Mouse (Mus musculus): ENCODE measurements around the gene Acsbg2. TPM values are rescaled to one million over a fixed set of nuclear protein-coding genes. Genes with fewer than 3 reads are reported as not detected.
"Not testable (repeated sequence)": the region's sequence is repeated elsewhere in the genome, so short reads cannot be mapped to it uniquely, and the experiment has no call there.

Acsbg2 gene
- not detected for total RNA-seq (2021)
- long read RNA-seq, experiment 1 = 0 reads
- long read RNA-seq, experiment 2 = 0 reads

DNA sequence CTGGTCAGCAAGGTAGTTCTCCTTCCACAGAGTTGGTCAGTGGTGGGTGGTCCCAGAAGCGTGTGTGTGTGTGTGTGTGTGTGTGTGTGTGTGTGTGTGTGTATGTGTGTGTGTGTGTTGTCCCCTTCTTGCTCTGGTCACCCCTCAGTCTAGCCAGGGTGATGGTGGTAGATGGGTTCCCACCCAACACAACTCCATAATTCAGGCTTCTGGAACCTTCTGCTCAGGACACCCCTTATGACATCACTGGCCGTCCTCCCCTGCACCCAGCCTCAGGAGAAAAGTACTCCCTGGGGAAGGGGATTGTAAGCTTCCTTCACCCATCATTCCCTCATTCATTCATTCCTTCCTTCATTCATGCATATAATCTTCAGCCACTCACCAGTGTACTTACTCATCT, at the start of gene Acsbg2:
Acsbg2 (minus strand) TSS at position 211 of the 400 bp plus-strand sequence.
- no peak for DNase-seq (ENCODE audit: low spot score in 2 of 2)
- Histone ChIP-seq H3K27ac (no peak within 1 kb of the TSS), H3K4me3 (no peak within 1 kb of the TSS)
- TF ChIP-seq CTCF (conservative IDR thresholded peaks at IDR 0.05) = no peak

DNA sequence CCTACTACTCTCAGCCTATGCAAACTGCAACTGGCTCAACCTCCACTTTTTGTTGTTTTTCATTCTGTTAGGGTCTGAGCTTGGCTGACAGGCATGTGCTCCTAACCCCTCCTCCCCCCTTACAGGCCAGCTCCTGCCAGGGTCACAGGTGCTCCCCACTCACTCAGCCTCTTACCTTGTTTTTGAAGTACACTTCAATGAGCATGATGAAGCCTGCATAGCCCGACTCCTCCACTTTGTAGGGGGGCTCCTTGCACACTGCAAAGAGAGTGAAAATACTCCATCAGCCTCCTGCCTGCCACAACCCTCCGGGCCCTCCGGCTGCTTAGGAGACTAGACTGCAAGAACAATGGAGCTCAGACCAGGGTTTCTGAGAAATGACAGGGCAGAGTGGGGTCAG, 45.5 kb upstream of the Acsbg2 start:
- TF ChIP-seq CTCF (conservative IDR thresholded peaks at IDR 0.05) = no peak
- DNase-seq (ENCODE audit: low spot score in 2 of 2) = no peak
- H3K27ac ChIP-seq = no peak overlapping the region
- no peak overlapping the region for H3K4me3 ChIP-seq

DNA sequence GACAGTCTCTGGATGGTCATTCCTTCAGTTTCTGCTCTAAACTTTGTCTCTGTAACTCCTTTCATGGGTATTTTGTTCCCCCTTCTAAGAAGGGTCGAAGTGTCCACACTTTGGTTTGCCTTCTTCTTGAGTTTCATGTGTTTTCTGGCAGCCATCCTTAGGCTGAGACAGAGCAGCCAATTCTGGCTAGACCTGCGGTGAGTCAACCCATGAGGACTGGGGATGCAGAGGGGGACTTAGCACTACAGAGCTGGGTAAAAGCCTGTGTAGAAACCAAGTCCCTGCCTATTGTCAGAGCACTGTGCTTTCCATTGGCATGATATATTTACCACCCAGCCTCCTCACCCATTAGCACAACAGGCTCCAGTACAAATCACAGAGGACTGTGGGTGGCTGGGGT, 42.9 kb upstream of the Acsbg2 start:
- no peak overlapping the region for H3K4me3 ChIP-seq
- H3K27ac ChIP-seq = peak overlapping the region; percentile 28; the same call in 1 of the 2 replicates
- no peak for DNase-seq (ENCODE audit: low spot score in 2 of 2)
- TF ChIP-seq CTCF (conservative IDR thresholded peaks at IDR 0.05) = no peak

DNA sequence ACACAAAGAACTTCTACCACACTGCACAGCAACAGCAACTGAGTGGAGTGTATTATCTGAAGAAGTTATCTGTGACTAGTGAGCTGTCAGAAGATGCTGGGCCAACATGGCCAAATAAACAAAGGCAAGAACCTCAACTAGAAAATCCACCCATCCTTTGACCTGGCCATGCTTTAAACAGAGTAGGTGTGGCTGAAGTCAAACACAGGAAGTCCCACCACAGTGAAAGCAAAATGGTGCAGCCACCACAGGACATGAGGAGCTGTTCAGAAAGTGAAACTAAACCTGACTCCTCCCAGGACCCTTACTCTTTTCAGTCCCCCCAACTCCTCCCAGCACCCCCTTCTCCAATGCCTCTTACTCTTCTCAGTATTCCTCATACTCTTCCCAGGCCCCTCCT, 39.2 kb upstream of the Acsbg2 start:
- Histone ChIP-seq H3K27ac (no peak overlapping the region), H3K4me3 (no peak overlapping the region)
- DNase-seq (ENCODE audit: low spot score in 2 of 2) = no peak
- TF ChIP-seq CTCF (conservative IDR thresholded peaks at IDR 0.05) = no peak

DNA sequence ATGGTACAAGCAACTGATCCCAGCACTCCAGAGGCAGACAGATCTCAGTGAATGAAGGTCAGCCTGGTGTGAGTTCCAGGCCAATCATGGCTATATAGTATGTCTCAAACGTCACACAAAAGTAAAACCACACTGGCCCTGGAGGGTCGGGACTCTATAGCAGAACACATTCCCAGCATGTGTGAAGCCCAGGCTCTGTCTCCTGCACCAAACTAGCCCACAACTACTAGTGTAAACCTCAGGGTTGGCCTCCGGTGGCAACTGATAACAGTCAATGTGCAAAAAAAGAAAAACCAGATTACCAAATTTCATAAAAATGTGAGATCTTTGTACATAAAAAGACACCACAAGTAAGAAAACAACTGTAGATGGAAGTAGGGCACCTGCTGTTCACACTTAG, 38.8 kb upstream of the Acsbg2 start:
- no peak for DNase-seq (ENCODE audit: low spot score in 2 of 2)
- H3K4me3 ChIP-seq = no peak overlapping the region
- TF ChIP-seq CTCF (conservative IDR thresholded peaks at IDR 0.05) = no peak
- no peak overlapping the region for H3K27ac ChIP-seq

DNA sequence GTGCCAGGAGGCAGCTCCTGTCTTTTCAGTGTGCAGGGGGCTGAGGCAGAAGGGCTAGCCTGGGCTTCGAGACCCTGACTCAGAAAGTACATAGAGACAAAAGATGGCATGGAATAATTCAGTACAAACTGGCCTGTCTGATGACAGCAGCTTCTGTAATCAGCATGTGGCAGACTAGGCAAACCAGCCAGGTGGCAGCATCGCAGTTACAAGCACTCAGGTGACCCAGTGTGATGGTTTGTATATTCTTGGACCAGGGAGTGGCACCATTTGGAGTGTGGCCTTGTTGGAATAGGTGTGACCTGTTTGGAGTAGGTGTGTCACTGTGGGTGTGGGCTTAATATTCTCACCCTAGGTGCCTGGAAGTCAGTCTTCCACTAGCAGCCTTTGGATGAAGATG, 35.5 kb upstream of the Acsbg2 start:
- not testable (repeated sequence) for H3K4me3 ChIP-seq; DNase-seq (ENCODE audit: low spot score in 2 of 2)
- H3K27ac ChIP-seq = peak overlapping the region; percentile 40; the same call in 1 of the 2 replicates

DNA sequence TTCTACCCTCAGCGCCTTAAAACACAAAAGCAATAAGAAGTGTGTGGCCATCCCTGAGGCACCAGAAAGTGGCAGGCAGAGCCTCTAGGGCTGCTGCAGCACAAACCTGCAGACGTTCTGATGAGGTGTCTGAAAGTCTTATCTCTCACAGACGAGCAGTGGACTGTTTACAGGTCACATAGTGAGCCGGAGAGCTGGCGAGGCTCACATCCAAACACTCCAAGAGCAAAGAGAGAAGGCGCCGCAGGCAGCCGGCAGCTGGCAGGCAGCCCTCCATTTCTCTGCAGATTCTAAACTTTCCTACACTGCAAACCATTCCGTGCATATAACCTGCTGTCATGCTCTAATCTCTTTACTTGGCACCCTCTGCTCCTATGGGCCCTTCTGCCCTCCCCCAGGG, 33.6 kb upstream of the Acsbg2 start:
- Histone ChIP-seq H3K4me3 (no peak overlapping the region), H3K27ac (no peak overlapping the region)
- DNase-seq (ENCODE audit: low spot score in 2 of 2) = no peak
- no peak for TF ChIP-seq CTCF (conservative IDR thresholded peaks at IDR 0.05)

DNA sequence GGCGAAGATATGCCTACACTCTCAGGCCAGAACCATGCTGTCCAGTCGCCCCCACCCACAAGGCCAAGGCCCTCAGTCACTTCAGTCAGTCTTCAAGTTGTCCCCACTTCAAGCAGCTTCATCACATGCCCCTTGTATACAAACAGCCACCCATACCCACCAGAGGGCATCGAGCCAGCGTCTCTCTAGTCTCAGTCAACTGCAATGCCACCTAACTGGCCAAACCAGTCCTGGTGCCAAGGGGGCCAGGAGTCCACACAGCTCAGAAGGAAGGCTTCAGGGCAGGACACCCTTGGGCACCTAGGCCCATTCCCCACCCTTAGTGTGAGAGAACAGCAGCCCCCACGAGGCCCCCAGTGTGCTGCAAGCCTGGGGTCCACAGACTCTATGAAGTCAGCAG, 32.8 kb upstream of the Acsbg2 start:
- TF ChIP-seq CTCF (conservative IDR thresholded peaks at IDR 0.05) = no peak
- no peak for DNase-seq (ENCODE audit: low spot score in 2 of 2)
- no peak overlapping the region for H3K4me3 ChIP-seq
- no peak overlapping the region for H3K27ac ChIP-seq

DNA sequence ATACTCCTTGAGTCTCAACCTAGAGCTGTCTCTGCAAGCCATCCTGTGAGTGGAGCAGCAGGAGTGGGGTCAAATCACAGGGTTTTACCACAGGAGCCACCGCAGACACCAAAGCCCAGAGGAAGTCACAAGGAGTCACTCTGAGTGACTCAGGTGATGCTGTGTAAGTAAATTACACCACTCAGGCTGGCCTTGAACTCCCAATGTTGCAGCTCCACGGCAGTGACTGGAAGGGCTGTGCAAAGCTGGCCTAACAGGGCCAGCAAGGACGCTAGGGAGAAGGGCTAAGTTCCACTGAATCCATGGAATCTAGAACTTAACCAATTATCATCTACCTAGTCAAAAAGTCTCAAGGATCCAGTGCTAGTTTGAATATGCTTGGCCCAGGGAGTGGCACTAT, 31.9 kb upstream of the Acsbg2 start:
- DNase-seq (ENCODE audit: low spot score in 2 of 2) = no peak
- Histone ChIP-seq H3K4me3 (no peak overlapping the region), H3K27ac (no peak overlapping the region)
- TF ChIP-seq CTCF (conservative IDR thresholded peaks at IDR 0.05) = no peak

DNA sequence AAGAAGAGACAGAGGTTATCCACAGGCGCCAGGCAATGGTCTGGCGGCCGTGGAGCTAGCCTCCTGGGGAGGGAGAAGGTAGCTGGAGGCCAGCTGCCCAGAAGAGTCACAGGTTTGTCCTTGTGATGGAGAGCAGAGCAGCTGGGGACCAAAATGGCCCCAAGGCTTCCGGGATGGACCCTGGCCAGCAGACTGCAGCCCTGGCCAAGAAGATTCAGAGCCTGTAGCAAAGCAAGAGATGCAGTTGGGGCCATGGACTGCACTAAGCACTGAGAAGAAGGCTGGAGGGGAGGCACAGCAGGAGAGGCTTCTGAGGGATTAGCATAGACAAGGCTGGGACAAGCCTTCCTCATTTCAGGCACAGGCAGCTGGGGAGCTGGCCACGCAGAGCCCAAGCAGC, 28.5 kb upstream of the Acsbg2 start:
- TF ChIP-seq CTCF (conservative IDR thresholded peaks at IDR 0.05) = no peak
- no peak overlapping the region for H3K4me3 ChIP-seq
- no peak overlapping the region for H3K27ac ChIP-seq
- no peak for DNase-seq (ENCODE audit: low spot score in 2 of 2)

DNA sequence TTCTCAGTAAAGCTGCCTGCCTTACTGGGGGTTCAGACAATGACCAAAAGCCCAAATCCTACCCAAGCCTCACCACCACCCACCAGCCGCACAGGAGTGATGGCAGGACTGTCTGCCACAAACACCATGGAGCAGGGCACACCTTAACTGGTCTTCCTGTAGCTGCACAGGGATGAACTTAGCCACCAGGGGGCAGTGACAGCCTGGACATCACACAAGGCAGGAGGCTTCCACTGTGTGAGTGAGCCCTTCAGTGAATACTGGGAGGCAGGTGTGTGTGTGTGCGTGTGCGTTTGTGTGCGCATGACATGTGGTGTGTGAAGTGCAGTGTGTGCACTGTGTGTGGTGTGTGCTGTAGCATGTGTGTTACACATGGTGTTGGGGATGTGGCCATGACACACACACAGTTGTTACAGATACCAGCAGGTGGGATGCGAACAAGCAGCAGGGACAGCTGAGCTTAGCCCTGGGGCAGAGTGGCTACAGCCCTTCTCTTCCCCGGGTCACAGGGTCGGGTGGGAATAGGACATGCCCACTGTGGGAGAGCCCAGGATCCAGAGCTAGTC, 23.5 kb upstream of the Acsbg2 start:
- Histone ChIP-seq H3K4me3 (no peak overlapping the region), H3K27ac (peak overlapping the region; percentile 87)
- peak; percentile 85 to 88 for DNase-seq (ENCODE audit: low spot score in 2 of 2)
- TF ChIP-seq CTCF (conservative IDR thresholded peaks at IDR 0.05) = peak; percentile 91

DNA sequence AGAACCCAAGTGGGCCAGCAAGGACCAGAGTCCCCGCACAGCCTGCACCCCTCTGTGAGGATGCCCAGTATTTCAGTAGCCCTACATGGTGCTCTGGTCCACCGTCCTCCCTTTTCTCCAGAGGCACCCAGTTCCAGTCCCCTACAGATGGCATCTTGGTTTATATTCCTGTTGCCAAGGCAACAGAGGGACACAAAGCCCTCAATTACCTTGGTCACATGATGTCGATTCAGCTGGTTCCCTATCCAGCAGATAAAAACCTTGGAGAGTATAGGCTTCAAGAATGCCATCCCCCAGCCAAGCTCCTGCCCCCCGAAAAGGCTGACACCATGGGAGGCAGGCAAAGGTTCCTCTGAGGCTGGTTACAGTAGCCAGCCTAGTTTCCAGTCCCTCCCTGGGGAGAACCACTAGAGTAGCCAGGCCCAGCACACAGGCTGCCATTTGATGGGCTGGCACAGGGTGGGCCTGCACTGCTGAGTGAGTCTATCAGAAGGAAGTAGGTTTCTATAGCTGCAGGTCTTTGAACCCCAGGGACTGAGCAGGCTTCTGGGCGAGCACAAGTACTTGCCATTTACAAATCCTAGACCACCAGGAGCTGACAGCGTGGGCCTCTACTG, 22.4 kb upstream of the Acsbg2 start:
- DNase-seq (ENCODE audit: low spot score in 2 of 2) = peak; percentile 34 to 63
- H3K27ac ChIP-seq = peak overlapping the region; percentile 87

DNA sequence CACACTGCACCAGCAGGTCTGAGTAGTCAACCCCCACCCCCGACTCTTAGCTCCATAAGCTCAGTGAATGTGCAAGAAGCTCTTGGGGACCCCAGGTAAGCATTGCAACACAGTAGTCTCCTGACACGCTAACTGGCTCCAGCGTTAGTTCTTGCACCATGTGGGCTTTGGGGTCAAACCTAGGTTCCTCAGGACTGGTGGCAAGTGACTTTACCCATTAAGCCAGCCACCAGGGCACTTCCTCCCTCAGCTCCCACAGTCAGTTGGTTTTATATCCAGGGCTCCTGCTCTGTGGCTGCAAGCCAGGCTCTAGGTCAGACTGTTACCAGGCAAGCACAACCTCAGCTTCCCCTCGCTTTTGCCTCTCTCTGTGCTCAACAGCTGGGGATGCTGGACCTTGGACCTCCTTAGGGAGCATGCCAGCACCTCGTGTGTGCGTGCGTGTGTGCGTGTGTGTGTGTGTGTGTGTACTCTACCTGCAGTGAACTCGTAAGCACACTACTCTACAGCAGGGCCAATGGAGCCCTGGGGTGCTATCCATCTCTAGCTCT, 21.2 kb upstream of the Acsbg2 start:
- no peak for TF ChIP-seq CTCF (conservative IDR thresholded peaks at IDR 0.05)
- DNase-seq (ENCODE audit: low spot score in 2 of 2) = no peak
- H3K4me3 ChIP-seq = no peak overlapping the region
- H3K27ac ChIP-seq = peak overlapping the region; percentile 87

More for the DNA sequence above, 22.4 kb upstream of the Acsbg2 start:
- peak overlapping the region; percentile 8; the same call in 1 of the 2 replicates for H3K4me3 ChIP-seq
- no peak for TF ChIP-seq CTCF (conservative IDR thresholded peaks at IDR 0.05)

DNA sequence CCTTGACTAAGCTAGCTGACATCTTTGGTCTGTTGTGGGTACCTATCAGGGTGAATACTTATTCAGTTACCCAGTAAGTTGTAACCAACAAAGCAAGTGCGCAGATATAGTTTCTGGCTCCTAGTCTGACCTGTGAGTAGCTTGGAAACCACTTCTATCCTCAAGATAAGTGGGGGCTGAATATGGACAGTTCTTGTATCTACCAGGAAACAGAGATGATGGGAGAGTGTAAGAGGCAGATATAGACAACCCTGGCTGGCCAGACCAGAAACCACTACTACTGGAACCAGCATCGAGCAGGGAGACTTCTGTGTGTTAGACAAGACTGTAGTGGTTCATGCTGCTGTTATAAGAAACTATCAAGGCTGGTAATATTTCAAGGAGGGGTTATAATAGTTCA, 15.8 kb upstream of the Acsbg2 start:
- Histone ChIP-seq H3K27ac (no peak overlapping the region), H3K4me3 (no peak overlapping the region)
- TF ChIP-seq CTCF (conservative IDR thresholded peaks at IDR 0.05) = no peak
- DNase-seq (ENCODE audit: low spot score in 2 of 2) = no peak
